Mouse (Mus musculus): ENCODE data around the gene Zbed3.

Zbed3 gene

DNA sequence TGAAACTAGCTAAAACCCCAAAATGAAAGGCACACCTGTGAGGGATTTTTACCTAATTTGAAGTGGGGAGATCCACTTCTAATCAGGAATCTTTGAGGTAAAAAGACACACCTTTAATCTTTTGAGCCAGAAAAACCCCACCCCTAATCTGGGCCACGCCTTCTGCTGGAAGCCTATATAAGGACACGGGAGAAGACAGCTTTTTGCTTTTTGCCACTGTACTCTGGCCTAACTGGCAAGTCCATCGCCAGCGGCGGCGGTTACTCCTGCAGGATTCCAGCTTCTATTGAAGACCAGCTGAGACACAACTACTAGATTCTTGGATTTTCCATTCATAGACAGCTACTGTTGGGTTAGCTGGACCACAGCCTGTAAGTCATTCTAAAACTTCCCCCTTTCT is at the start of gene Zbed3:
Zbed3 (plus strand) TSS at position 213 of the 400 bp plus-strand sequence.
- no peak for DNase-seq

DNA sequence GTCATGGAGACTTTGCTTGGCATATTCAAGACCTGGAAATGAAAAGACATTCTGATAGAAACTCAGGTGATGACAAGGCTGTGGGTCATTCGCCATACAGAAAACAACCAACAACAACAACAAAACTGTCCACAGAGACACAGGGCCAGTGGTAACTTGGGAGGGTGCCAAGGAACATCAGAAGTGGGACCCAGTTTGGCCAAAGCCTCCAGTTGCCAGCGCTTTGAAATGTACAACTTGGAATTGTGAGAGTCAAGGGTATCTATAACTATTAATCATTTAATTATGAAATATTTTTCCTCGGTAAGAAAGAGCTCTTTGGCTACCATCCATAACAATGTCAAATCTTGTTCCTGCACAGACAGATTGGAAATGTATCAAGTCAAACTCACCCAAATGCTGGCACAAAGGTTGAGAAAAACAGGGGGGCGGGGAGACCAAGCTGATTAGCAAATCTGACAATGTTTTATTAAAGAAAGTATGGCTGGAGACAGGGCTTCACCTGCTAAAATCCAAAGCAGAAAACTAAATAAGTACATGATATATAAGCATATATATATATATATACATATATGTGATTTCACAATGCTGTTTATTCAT is 44.9 kb upstream of the Zbed3 start:
- no peak for DNase-seq

DNA sequence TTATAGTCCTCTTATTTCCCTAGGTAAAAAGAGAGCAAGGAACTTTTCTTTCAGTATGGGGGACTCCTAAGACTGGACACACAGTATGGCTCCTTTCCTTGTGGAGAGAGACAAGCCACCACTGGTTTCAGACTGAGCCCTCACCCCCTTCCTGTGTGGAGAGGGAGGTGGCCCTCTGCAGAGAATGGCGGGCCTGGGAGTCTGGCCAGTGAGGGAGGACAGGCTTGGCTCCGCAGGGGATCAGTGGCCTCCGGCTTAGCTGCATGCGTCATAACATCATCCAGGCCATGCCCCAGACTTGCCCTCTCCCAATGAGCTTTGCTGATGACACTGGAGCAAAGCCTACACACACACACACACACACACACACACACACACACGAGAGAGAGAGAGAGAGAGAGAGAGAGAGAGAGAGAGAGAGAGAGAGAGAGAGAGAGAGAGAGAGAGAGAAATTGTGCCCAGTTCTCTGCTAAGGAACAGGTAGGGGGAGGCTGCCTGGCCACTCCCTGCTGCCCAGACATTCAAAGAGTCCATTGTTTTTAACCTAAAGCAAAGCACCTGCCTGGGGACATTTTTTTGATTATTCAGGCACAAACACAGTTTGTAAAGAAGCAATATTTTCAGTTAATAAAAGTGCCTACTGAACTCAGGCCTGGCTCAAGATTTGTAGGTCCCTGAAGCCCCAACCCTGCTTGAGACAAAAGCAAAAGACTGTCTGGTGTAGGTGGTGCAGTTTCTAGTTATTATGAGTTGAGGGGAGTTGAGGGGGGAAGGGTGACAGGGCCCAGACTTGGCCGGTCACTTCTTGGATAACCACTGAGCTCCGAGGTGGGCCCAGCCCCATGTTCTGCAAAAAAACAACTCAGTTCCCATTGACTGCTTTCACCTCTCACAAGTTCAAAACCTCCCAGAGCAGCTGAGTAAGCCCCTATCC is 41.4 kb upstream of the Zbed3 start:
- DNase-seq, result no peak

DNA sequence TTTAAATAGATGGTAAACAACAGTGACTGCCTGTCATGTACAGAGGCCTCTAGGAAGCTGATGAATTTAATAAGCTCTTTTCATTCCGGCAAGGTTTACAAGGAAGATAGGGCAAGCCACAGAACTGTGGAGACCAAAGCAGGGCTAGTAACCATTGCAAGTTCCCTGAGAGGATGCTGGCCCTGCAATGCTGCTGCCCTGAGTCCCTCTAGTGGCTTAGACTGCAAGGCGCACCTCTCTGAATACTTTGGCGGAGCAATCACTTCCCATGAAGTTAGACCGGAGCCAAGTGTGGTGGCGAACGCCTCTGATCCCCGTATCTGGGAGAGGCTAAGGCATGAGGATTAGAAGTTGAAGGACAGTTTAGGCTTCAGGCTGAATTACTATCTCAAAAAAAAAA is 36.4 kb upstream of the Zbed3 start:
- DNase-seq, result peak; percentile 17

DNA sequence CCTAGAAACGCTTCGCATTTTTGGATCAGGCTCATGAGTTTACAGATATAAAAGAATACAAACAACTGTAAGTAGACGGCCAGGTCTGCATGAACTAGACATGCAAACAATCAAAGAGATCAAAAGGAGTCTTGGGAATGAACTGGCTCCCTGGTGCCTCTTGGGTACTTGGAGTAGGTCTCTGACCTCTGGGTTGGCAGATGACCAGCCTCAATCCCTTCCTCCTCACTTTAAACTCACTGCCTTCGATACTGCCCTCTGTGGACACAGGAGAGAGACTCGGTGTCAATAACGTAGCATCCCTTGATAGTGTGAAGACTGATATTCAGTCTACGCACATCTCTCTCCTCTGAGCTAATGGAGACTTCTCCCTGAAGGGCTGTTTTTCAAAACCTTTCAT is 35.4 kb upstream of the Zbed3 start:
- no peak for DNase-seq

DNA sequence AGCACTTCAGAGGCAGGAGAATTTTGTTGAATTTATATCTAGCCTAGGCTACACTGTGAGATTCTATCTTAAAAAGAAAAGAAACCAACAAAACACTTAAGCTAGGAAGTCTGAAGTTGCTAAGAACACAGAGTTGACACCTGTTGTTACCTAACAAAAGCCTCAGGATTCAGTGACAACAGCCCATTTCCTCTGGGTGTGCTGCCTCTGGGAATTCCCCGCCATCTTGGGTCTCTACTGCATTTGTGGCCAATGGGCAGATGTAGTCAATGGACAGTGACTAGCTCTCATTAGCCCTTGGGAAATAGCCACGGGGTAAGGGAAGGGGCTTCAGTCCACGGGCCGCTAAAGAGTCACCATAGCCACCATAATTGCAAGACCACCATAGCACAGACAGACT is 31.4 kb upstream of the Zbed3 start:
- DNase-seq, result no peak

DNA sequence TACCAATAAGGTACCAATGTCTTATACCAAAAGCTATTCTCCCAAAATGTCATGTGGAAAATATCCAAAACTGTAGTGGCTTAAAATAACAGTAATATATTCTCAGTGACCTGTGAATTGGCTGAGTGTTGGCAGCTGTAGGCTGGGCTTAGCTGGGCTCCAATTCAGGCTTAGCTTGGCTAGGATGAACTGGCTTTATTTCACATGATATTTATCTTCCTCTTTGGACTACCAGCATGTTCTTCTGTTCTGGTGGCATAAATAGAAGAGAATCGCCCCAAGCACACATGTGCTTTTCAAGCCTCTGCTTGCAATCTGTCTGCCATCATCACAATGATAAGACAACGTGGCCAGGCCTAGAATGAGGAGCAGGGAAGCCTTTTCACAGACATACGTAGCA is 23.5 kb upstream of the Zbed3 start:
- no peak for DNase-seq

DNA sequence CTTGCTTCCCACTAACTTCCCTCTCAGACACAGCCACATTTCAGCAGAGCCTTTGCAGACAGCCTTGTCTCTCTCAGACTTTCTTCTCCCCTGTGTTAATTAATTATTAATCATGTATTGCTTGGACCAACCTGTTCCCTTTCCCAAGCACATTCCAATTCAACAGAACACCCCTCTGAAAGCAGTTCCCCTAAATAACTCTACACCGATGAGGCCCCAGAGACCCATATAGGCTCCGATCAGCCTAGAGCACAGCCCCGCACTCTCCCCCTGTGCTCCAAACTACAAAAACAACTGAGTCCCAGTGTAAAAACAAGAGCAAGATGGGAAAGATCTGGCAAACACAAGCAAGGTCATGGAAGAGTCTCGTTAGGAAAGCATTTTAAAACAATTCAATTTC is 16.8 kb upstream of the Zbed3 start:
- no peak for DNase-seq

DNA sequence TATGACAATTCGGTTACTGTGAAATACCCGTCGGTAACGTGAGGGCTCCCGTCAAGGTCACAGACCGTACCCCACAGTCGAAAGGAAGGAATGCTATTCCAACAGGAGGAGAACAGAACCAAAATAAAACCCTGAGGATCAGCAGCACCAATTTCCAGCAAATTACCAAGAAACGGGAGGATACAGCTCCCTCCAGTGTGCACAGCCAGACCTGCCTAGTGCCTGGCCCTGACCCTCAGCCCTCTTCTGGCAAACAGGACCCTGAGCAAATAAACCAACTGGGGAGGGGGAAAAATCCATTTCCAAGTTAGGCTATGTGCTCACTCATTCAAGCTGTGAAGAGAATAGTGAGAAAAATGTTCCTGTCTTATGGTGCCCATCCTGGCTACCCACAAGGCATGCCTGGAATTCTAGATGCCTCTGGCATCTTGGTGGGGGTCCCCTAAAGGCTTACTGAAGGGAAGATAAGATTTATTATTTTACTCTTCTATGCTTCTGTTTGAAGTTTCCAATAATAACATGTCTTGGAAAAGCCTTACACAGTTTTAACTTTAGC is 16.2 kb upstream of the Zbed3 start:
- DNase-seq, result no peak

DNA sequence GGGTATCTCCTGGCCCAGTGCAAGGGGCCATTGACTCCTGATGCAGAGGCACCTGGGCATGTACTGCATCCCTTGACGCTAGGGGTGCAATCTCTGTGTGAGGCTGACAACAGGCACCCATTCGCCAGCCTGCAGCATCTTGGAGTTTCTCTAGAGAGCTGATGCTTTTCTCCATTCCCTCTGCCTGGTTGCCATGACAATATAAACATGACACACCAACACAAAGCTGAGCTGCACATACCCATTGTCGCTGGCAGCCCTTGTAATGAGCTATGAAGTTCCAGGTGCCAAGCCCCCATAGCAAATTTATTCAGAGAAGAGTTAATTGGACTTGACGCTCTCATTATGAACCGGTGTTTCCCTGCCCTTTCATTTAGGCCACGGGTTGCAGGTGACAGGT is 11.4 kb upstream of the Zbed3 start:
- DNase-seq, result no peak

DNA sequence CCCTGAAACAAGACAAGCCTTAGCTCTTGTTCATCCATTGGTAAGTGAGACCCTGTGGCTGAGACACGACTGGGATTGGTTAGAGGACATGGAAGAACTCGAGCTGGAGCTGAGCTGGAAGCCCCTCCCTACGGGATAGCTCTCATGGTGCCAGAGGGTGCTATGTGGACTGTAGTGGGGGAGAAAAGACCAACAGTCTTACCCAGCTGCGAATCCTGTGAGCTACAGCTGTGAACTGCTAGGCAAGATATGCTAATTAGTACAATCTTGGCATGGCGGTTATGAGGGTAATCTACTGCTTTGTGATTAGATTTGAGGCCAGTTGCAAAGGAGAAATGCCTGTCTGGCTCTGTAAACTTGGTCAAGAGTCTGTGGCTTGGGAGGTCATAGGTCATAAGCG is 4.3 kb upstream of the Zbed3 start:
- DNase-seq, result no peak

DNA sequence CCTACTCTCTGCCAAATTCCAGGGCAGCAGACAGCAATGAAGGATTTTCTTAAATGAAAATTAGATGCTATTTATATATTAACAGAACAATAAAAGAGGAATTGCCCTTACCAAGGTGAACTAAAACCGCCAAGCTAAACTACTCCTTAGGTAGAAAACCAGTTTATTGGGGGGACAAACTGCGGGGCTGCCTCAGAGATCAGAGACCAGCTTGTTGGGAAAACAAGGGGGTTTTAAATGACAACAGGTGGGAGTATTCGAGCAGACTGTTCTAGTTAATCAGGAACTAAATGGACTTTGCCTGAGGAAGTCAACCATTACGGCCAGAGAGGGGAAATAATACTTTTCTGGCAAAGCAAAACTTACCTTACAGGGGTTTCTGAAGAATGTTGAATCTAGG is 3.0 kb upstream of the Zbed3 start:
- no peak for DNase-seq

DNA sequence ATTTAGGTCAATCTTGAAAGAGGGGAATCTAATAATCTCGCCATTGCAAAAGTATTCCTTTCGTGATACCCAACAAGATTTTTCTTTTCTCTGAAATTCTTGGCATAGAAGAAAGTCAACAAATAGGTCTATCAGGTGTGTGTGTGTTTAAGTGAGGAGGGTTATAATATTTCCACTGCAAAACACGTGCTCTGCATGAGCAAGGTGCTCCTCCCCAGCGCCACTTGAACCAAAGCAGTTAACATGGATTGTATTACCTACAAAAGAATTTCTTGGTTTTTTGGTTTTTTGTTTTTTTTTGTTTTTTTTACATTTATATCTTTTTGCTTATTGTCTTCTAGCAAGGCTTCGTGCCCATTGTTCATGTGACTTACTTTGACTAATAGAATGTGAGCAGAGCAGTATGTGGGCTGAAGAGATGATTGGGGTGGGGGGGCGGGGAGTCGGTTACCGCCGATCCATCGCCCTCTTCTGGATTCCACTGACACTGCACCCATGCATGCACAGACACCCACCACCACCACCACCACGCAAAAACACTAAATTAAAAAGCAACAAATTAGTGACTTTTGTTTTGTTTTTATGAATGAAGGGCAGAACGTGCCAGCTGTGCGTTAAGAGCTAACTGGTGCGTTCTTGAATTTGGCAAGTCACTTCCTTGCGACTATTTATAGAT is 676 bp downstream of the Zbed3 start:
- DNase-seq, result peak; percentile 67

DNA sequence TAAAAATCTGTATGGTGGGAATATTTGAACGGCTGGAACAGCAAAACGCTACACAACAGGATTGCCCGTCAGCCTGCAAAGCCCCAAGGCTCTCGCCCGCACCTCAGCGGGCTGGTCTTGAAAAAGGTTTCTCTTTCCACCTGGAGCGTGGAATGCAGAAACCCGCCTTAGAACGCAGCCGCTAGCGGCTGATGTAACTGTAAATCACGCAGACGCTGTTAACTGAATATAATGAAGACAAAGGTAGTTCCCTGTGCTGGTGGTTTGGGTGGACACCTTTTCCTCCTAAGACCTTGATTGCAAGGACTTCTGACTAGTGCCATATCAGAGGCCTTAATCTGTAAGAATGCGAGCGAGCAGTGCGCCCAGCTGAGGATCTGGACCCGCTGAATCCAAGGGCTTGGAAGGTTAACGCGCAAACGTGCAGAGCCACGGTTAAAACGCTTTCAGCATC is 1.2 kb downstream of the Zbed3 start:
- no peak for DNase-seq

DNA sequence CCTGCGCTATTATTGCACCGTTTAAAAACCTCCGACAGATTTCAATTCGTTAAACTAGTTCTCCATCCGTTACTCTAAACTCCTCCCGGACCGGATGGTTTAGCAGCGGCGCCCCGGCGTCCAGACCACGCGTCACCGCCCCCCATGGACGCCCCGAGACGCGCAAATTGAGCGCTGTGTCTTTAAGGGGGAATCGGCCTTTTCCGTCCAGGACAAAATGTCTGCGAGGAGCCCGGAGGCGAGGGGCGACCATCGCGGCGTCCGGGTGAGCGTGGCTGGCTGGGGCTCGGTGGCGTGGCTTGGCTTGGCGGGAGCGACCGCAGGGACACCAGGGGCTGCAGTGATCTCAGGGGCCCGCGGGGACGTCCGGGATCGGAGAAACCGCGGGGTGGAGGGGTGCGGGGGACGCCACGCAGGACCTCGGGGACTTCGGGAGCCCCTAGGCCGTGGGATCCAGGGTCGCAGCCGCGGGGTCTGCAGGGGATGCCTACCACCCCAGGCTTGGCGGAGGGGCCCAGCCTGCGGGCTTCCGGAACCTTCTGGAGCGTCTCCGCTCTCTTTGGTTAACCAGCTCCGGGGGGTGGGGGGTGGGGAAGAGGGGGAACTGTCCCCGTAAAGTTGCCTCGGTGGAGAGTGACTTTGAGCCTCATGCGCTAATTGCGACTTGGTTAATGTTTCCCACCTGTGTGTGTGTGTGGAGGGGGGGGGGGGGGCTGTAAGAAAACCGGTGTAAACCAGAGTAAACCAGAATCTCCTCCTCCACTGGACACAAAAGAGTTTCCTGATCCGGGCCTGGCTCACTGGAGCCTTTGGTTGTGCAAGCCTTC is 1.9 kb downstream of the Zbed3 start:
- peak; percentile 64 for DNase-seq

DNA sequence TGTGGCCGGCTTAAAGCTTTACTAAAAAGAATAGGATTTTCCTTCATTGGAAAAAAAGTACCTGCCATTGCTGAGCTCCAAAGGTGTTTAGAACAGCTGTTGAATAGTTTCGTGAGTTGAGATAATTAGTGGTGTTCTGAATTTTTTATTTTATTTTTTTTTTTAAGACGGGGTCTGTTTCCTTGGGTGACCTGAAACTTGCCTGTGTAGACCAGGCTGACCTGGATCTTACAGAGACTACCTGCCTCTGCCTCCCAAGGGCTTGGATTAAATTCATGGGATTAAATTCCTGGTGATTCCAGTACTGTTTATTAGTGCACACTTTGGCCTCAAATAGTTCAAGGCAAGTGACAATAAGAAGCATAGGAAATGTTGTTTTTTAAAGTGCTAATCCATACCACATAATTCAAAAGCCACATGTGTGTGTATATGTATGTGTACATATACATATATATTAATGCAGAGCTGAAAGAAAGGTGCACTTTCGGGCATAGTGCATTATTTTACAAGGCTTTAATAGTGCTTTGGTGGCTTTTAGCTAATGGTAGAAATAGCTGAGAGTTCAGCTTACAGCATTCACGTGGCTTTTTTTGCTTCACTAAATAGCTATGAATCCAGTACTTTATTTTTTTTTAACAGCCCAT is 2.6 kb downstream of the Zbed3 start:
- DNase-seq, result no peak

DNA sequence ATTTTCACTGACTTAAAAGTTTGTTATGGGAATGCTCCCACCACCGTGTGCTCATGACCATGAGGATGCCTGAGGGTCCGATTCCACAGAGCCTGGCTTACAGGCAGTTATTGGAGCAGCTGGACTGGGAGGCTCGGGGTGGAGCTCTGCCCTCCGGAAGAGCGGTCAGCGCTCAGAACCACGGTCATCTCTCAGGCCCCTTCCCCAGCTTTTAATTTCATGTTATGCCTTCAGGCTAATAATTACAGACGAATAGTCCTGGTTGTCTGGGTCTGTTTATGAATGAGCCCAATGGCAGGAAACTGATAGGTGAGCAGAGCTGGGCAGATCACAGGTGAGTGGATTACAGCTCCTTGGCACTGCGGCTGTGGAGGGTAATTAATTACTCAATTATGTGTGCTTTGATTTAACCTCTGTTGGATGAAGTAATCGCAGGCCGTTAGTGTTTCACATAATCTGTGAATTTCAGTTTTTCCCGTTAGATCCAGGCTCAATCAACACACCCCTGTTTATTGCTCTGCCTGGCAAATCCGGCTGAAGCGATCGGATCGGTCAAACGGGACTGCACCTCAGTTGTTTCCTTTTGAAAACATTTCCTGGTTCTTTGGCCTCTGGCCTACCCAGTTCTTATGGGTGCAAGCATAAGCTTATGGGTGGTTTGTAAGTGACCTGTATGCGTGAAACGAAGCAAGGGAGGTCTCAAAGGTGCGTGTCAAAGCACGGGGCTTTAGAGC is 3.4 kb downstream of the Zbed3 start:
- no peak for DNase-seq

DNA sequence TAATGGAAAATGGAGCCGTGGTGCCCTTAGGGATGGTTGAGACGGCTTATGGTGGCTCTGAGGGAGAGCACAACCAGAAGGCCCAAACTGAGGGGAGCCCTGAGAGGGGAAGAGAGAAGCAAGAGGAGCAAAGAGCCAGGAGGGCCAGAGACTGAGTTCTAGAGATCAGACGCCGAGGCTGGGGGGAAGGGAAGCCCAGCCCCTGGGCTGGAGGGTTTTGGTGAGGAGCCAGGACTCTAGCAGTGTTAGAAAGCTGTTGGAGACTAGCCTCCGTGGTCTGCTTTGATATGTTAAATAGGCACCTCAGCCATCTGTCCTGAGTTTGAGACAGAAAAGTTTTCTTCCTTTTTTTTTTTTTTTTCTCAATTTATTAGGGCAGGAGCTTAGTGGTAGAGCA is 3.9 kb downstream of the Zbed3 start:
- no peak for DNase-seq

DNA sequence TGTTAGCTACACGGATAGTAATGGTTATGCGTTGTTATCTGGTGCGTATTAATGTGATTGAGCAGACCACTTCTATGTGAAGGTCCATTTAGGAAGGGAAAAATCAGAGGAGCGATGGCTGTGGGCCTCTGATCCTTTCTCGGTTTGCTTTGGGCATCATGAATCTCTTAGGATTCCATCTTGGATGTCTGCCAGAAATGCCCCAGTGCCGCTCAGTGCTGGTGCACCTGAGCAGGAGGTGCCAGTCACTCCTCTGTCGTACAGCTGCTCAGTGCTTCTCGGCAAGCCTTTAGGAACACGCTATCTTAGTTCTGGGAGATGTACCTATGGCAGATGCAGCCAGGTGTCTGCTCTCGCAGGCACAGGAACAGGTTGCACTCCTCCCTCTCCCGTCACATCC is 5.4 kb downstream of the Zbed3 start:
- DNase-seq, result no peak

DNA sequence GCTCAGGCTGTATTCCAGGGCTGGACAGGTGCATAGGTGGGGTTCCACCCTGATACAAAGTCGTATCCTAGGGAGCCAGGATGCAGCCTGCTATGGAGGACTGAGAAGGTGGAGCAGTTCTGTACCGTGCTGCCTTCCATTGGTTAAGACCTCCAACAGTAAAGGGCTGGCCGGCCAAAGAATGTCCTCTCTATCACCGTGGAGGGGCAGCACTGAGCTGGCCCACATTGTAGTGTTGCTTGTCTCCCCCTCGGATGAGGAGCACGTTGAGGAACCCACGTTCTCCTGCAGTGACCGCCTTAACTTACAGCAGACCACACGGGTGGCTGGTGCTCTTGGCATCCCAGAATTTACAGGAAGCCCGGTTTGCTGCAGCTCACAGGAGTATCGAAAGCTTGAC is 7.1 kb downstream of the Zbed3 start:
- DNase-seq, result no peak
